Comparison of ENCODE assay signal across 16 mouse cellular contexts in genomic region chr2:169673786-169674185, GRCm38 (mm10). TPM values are rescaled to one million over a fixed set of nuclear protein-coding genes. Genes with fewer than 3 reads are reported as not detected.
DNase-seq lines count a peak whose midpoint lies in the region; ATAC-seq and TF ChIP-seq lines count a peak whose summit lies in the region.
"Had no signal": no experiment of that assay in that cellular context is flagged by ENCODE, and none has a peak within 500 bp of the region (broad histone marks: within the 10 kb centered on the region; RNA-seq: fewer than 3 reads in every experiment).

No protein-coding gene starts in this region.

- H3K9ac ChIP-seq in intestine, embryonic 14.5 days (ENCODE audit: low read length) = no peak overlapping the region
- H3K9ac ChIP-seq in intestine, embryonic 16.5 days (ENCODE audit: low read depth, low read length) = no peak overlapping the region
- H3K9ac ChIP-seq in liver, embryonic 12.5 days = no peak overlapping the region
- H3K9ac ChIP-seq in liver, embryonic 11.5 days (ENCODE audit: low read depth, low read length) = no peak overlapping the region
- H3K9ac ChIP-seq: hindbrain, embryonic 14.5 days; liver, embryonic 13.5 days had no signal

- no peak overlapping the region for H3K4me2 ChIP-seq in intestine, embryonic 14.5 days (ENCODE audit: low read length)
- no peak overlapping the region for H3K4me2 ChIP-seq in intestine, embryonic 16.5 days (ENCODE audit: low read depth, low read length)
- H3K4me2 ChIP-seq in liver, embryonic 12.5 days = no peak overlapping the region
- no peak overlapping the region for H3K4me2 ChIP-seq in liver, embryonic 11.5 days
- H3K4me2 ChIP-seq: hindbrain, embryonic 14.5 days; liver, embryonic 13.5 days; midbrain, embryonic 11.5 days had no signal

- DNase-seq in gastrocnemius, adult 2 months = no peak
- no peak for DNase-seq in gastrocnemius, postnatal 14 days
- no peak for DNase-seq in intestine, embryonic 14.5 days (ENCODE audit: low spot score)
- no peak for DNase-seq in liver, embryonic 11.5 days (ENCODE audit: low spot score)
- no peak for DNase-seq in testis, postnatal 10 days (ENCODE audit: low spot score)
- DNase-seq: adrenal gland, postnatal 14 days; cerebellum, adult 9-10 months; liver, embryonic 13.5 days; lung, postnatal 36 days had no signal

- no peaks in the 10 kb centered on the region for H3K27me3 ChIP-seq in intestine, embryonic 14.5 days (replicated peaks; ENCODE audit: control insufficient read depth, insufficient read depth, low read length)
- H3K27me3 ChIP-seq in intestine, embryonic 16.5 days (replicated peaks; ENCODE audit: control insufficient read depth, insufficient read depth, low read length) = no peaks in the 10 kb centered on the region
- H3K27me3 ChIP-seq in liver, embryonic 12.5 days (replicated peaks) = no peaks in the 10 kb centered on the region
- H3K27me3 ChIP-seq in liver, embryonic 11.5 days (replicated peaks; ENCODE audit: control insufficient read depth, insufficient read depth, low read length) = no peaks in the 10 kb centered on the region
- H3K27me3 ChIP-seq: liver, embryonic 13.5 days had no signal

- 81% methylated on average over 6 of the region's 6 CpGs for WGBS in intestine, embryonic 14.5 days
- WGBS in intestine, embryonic 16.5 days = 73% methylated on average over 6 of the region's 6 CpGs
- WGBS in liver, embryonic 12.5 days (ENCODE audit: insufficient replicate concordance) = 77% methylated on average over 6 of the region's 6 CpGs
- WGBS in liver, embryonic 11.5 days = 84% methylated on average over 6 of the region's 6 CpGs

- H3K36me3 ChIP-seq in intestine, embryonic 14.5 days (ENCODE audit: control insufficient read depth, insufficient read depth, low read length) = no peaks in the 10 kb centered on the region
- no peaks in the 10 kb centered on the region for H3K36me3 ChIP-seq in intestine, embryonic 16.5 days (ENCODE audit: control insufficient read depth, insufficient read depth, low read length)
- no peaks in the 10 kb centered on the region for H3K36me3 ChIP-seq in liver, embryonic 12.5 days
- no peaks in the 10 kb centered on the region for H3K36me3 ChIP-seq in liver, embryonic 11.5 days (ENCODE audit: control insufficient read depth, insufficient read depth, low read length)
- H3K36me3 ChIP-seq: liver, embryonic 13.5 days had no signal

- peak overlapping the region; percentile 35; the same call in 1 of the 2 replicates for H3K27ac ChIP-seq in gastrocnemius, adult 2 months
- peak overlapping the region; percentile 1; the same call in 1 of the 2 replicates for H3K27ac ChIP-seq in intestine, embryonic 14.5 days (ENCODE audit: low read depth)
- no peak overlapping the region for H3K27ac ChIP-seq in intestine, embryonic 16.5 days (ENCODE audit: low read length)
- H3K27ac ChIP-seq in liver, embryonic 12.5 days = peak overlapping the region; percentile 25; the same call in 1 of the 2 replicates
- no peak overlapping the region for H3K27ac ChIP-seq in liver, embryonic 11.5 days (ENCODE audit: low read depth, low read length)
- H3K27ac ChIP-seq: hindbrain, embryonic 14.5 days; liver, embryonic 13.5 days had no signal

- H3K4me1 ChIP-seq in intestine, embryonic 14.5 days (replicated peaks; ENCODE audit: control insufficient read depth, insufficient read depth, low read length) = peaks cover 16% of the 10 kb centered on the region; the same call in 1 of the 2 replicates
- peaks cover 13% of the 10 kb centered on the region for H3K4me1 ChIP-seq in intestine, embryonic 16.5 days (ENCODE audit: control insufficient read depth, insufficient read depth, low read length)
- H3K4me1 ChIP-seq in liver, embryonic 12.5 days = 0 out of 2 replicates have a peak, but pooled peaks cover 4% of the 10 kb centered on the region
- no peaks in the 10 kb centered on the region; the same call in none of the 2 replicates for H3K4me1 ChIP-seq in liver, embryonic 11.5 days (replicated peaks; ENCODE audit: control insufficient read depth, insufficient read depth, low read length)

- ATAC-seq in intestine, embryonic 14.5 days (replicated peaks; ENCODE audit: low FRiP score, low TSS enrichment, low read depth) = no peak
- ATAC-seq in intestine, embryonic 16.5 days = no peak
- ATAC-seq in liver, embryonic 12.5 days = no peak
- no peak for ATAC-seq in liver, embryonic 11.5 days (replicated peaks; ENCODE audit: low FRiP score)
- peak; percentile 13 to 53; a peak in 2 of 4 replicates for ATAC-seq in hematopoietic stem cell, adult 5-6 weeks (replicated peaks in 1 of 2; ENCODE audit: insufficient read depth in 1 of 2, low FRiP score in 2 of 2, low TSS enrichment in 1 of 2, low read depth in 1 of 2, poor library complexity in 2 of 2, severe bottlenecking in 2 of 2)
- ATAC-seq: forebrain, embryonic 14.5 days had no signal

- H3K9me3 ChIP-seq in intestine, embryonic 14.5 days (ENCODE audit: control insufficient read depth, low read length) = no peaks in the 10 kb centered on the region
- no peaks in the 10 kb centered on the region for H3K9me3 ChIP-seq in intestine, embryonic 16.5 days (ENCODE audit: control insufficient read depth, low read length)
- no peaks in the 10 kb centered on the region for H3K9me3 ChIP-seq in liver, embryonic 12.5 days (replicated peaks)
- no peaks in the 10 kb centered on the region for H3K9me3 ChIP-seq in liver, embryonic 11.5 days (ENCODE audit: control insufficient read depth, low read length)
- H3K9me3 ChIP-seq: liver, embryonic 13.5 days had no signal

- H3K4me3 ChIP-seq in gastrocnemius, adult 2 months = no peak overlapping the region
- no peak overlapping the region for H3K4me3 ChIP-seq in intestine, embryonic 14.5 days (ENCODE audit: low read depth, low read length)
- no peak overlapping the region for H3K4me3 ChIP-seq in intestine, embryonic 16.5 days (ENCODE audit: low read length)
- H3K4me3 ChIP-seq in liver, embryonic 12.5 days = no peak overlapping the region
- no peak overlapping the region for H3K4me3 ChIP-seq in liver, embryonic 11.5 days (ENCODE audit: low read depth, low read length)
- H3K4me3 ChIP-seq: liver, embryonic 13.5 days had no signal

- no peak for TF ChIP-seq CTCF in gastrocnemius, adult 2 months (IDR thresholded peaks at IDR 0.05)

- intact Hi-C loops in gastrocnemius, adult 2 months (cut with DNase I) = loop anchor here (5.0 kb wide), 1 partner anchor 36 kb away; no protein-coding TSS in a partner anchor
- intact Hi-C loops in gastrocnemius, postnatal 14 days (cut with DNase I; ENCODE audit: low total_unique reads) = no loop called here

RNA-seq across cellular contexts. Expression of gene Tshz2, which starts 41.0 kb away (rescaled TPM):
- 10 to 100 TPM; 10.3 to 14.8 TPM for total RNA-seq in gastrocnemius, adult 2 months (2021)
- total RNA-seq in gastrocnemius, postnatal 14 days (2021) = 10 to 100 TPM; 17.8 to 18.3 TPM
- polyA plus RNA-seq in intestine, embryonic 14.5 days (2014; fragmentation: Nextera tagmentation; extraction: Ambion mirVana) = 20.3 and 23.6 TPM in 2 replicates
- 12.7 and 14.0 TPM in 2 replicates for polyA plus RNA-seq in intestine, embryonic 16.5 days (2015; fragmentation: Nextera tagmentation; extraction: Ambion mirVana)
- 2.9 and 3.5 TPM in 2 replicates for polyA plus RNA-seq in liver, embryonic 12.5 days (2016; fragmentation: Nextera tagmentation; extraction: Ambion mirVana)
- 4.9 and 5.4 TPM in 2 replicates for polyA plus RNA-seq in liver, embryonic 11.5 days (2014; fragmentation: Nextera tagmentation; extraction: Ambion mirVana)
- not detected in 2 replicates for total RNA-seq in hematopoietic stem cell, adult 5-6 weeks (2017)
- total RNA-seq: granulocyte monocyte progenitor cell, adult 5-6 weeks had no signal

Comparison
In these comparisons a context has a peak if more than half of its experiments do, and no peak if none do; other contexts are left out.
1. H3K27ac ChIP-seq: peak in gastrocnemius, adult 2 months (single experiment), intestine, embryonic 14.5 days (single experiment) and liver, embryonic 12.5 days (single experiment); none in intestine, embryonic 16.5 days (single experiment) and liver, embryonic 11.5 days (single experiment).
2. ATAC-seq: peak in hematopoietic stem cell, adult 5-6 weeks (2 of 2); none in intestine, embryonic 14.5 days (single experiment), intestine, embryonic 16.5 days (single experiment), liver, embryonic 12.5 days (single experiment) and liver, embryonic 11.5 days (single experiment).